Comparison of ENCODE assay signal across 8 mouse cellular contexts in genomic region chr10:78438094-78438493, GRCm38 (mm10). TPM values are rescaled to one million over a fixed set of nuclear protein-coding genes. Genes with fewer than 3 reads are reported as not detected.
DNase-seq lines count a peak whose midpoint lies in the region; ATAC-seq and TF ChIP-seq lines count a peak whose summit lies in the region.

No protein-coding gene starts in this region.

- peak; percentile 22; the same call in 1 of the 2 replicates for ATAC-seq in neural tube, embryonic 15.5 days (ENCODE audit: low FRiP score)

- H3K9ac ChIP-seq in neural tube, embryonic 15.5 days (replicated peaks) = no peak overlapping the region

- no peaks in the 10 kb centered on the region for H3K79me2 ChIP-seq in C2C12 (ENCODE audit: control insufficient read depth, insufficient read depth)

- DNase-seq in adrenal gland, adult 18-20 months (ENCODE audit: low spot score in 2 of 2) = peak; percentile 83 to 87
- peak; percentile 68 to 71 for DNase-seq in gastrocnemius, postnatal 36 days
- DNase-seq in kidney, postnatal 14 days = peak; percentile 75
- DNase-seq in lung, adult 2 months = peak; percentile 79
- DNase-seq in testis, postnatal 14 days (ENCODE audit: low spot score) = peak; percentile 62

- no peaks in the 10 kb centered on the region for H3K36me3 ChIP-seq in C2C12 (ENCODE audit: control insufficient read depth, insufficient read depth)
- H3K36me3 ChIP-seq in neural tube, embryonic 15.5 days = peaks cover 29% of the 10 kb centered on the region

- H3K9me3 ChIP-seq in neural tube, embryonic 15.5 days (replicated peaks) = no peaks in the 10 kb centered on the region

- no peaks in the 10 kb centered on the region for H3K79me3 ChIP-seq in C2C12 (ENCODE audit: low read depth)

- H3ac ChIP-seq in C2C12 (ENCODE audit: control insufficient read depth, insufficient read length, low read depth) = no peak overlapping the region

- intact Hi-C loops in gastrocnemius, postnatal 36 days (cut with DNase I) = loop anchor here (5.0 kb wide), 1 partner anchor 49 kb away; no protein-coding TSS in a partner anchor

- no peak for TF ChIP-seq POLR2A in cortical plate, adult 2 months (IDR thresholded peaks at IDR 0.05; ENCODE audit: extremely low read depth, insufficient read depth, low read length)
- no peak for TF ChIP-seq POLR2A in lung, adult 2 months (IDR thresholded peaks at IDR 0.05; ENCODE audit: borderline replicate concordance, extremely low read depth, low read depth, low read length)

- WGBS in lung, adult 2 months = 15% methylated on average over 5 of the region's 5 CpGs
- whole genome bisulfite sequencing in neural tube, embryonic 15.5 days = 15% methylated on average over 5 of the region's 5 CpGs

- H3K4me3 ChIP-seq in C2C12 (ENCODE audit: insufficient read depth, poor library complexity, severe bottlenecking) = no peak overlapping the region
- no peak overlapping the region for H3K4me3 ChIP-seq in cortical plate, adult 2 months (ENCODE audit: insufficient read depth, low read length)
- no peak overlapping the region for H3K4me3 ChIP-seq in lung, adult 2 months (replicated peaks; ENCODE audit: extremely low read depth, low read depth, low read length)
- H3K4me3 ChIP-seq in neural tube, embryonic 15.5 days (replicated peaks) = no peak overlapping the region

- no peak overlapping the region for H3K4me2 ChIP-seq in neural tube, embryonic 15.5 days

- no peaks in the 10 kb centered on the region for H3K4me1 ChIP-seq in cortical plate, adult 2 months (ENCODE audit: control insufficient read depth, insufficient read depth, low read length)
- no peaks in the 10 kb centered on the region for H3K4me1 ChIP-seq in lung, adult 2 months (ENCODE audit: control insufficient read depth, insufficient read depth, low read length)
- H3K4me1 ChIP-seq in neural tube, embryonic 15.5 days = no peaks in the 10 kb centered on the region

- H3K27ac ChIP-seq in cortical plate, adult 2 months (ENCODE audit: insufficient read depth, low read length) = no peak overlapping the region
- H3K27ac ChIP-seq in neural tube, embryonic 15.5 days (replicated peaks) = no peak overlapping the region

- peak; percentile 74 for TF ChIP-seq CTCF in C2C12 (IDR thresholded peaks at IDR 0.05; ENCODE audit: control insufficient read depth, insufficient read depth, insufficient read length)
- peak; percentile 87 for TF ChIP-seq CTCF in cortical plate, adult 2 months (IDR thresholded peaks at IDR 0.05; ENCODE audit: extremely low read depth, insufficient read depth, low read length)
- TF ChIP-seq CTCF in lung, adult 2 months (IDR thresholded peaks at IDR 0.05; ENCODE audit: insufficient read depth, low read length) = peak; percentile 86

- no peaks in the 10 kb centered on the region for H3K27me3 ChIP-seq in C2C12 (ENCODE audit: control insufficient read depth, insufficient read depth, insufficient read length)
- no peaks in the 10 kb centered on the region for H3K27me3 ChIP-seq in neural tube, embryonic 15.5 days (replicated peaks)

TF ChIP-seq in C2C12, 6 proteins besides CTCF, POLR2A, EP300 and RAD21:
- TF ChIP-seq FOSL1 (IDR thresholded peaks at IDR 0.05; ENCODE audit: insufficient read depth, low read length, poor library complexity, severe bottlenecking) = no peak
- TF ChIP-seq CEBPB (IDR thresholded peaks at IDR 0.05; ENCODE audit: low read depth) = no peak
- no peak for TF ChIP-seq MYOG (IDR thresholded peaks at IDR 0.05; ENCODE audit: control insufficient read depth, extremely low read depth, insufficient read length)
- no peak for TF ChIP-seq MYOD1 (IDR thresholded peaks at IDR 0.05; ENCODE audit: control insufficient read depth, insufficient read length, low read depth)
- TF ChIP-seq MAX (IDR thresholded peaks at IDR 0.05) = no peak
- TF ChIP-seq USF1 (IDR thresholded peaks at IDR 0.05; ENCODE audit: low read depth) = no peak

RNA-seq across cellular contexts. Expression of gene Cstb, which starts 12.6 kb away (rescaled TPM):
- 355 TPM for polyA plus RNA-seq in C2C12 (2012; fragmentation: generic; extraction: Trizol)
- 100 to 1,000 TPM; 317 to 349 TPM for total RNA-seq in adrenal gland, adult 18-20 months (2021)
- 69.3 and 78.3 TPM in 2 replicates for polyA plus RNA-seq in cortical plate, adult 2 months (2012; rRNA removed)
- total RNA-seq in gastrocnemius, postnatal 36 days (2021) = 10 to 100 TPM; 13.6 to 13.8 TPM
- polyA plus RNA-seq in lung, adult 2 months (2012; rRNA removed) = 51.9 and 62.7 TPM in 2 replicates
- polyA plus RNA-seq in neural tube, embryonic 15.5 days (2015; fragmentation: Nextera tagmentation; extraction: Ambion mirVana) = 97.0 and 207 TPM in 2 replicates

RNA-seq across cellular contexts. Expression of gene Rrp1, which starts 25.3 kb away (rescaled TPM):
- 154 TPM for polyA plus RNA-seq in C2C12 (2012; fragmentation: generic; extraction: Trizol)
- total RNA-seq in adrenal gland, adult 18-20 months (2021) = 100 to 1,000 TPM; 255 to 265 TPM
- 519 and 613 TPM in 2 replicates for polyA plus RNA-seq in cortical plate, adult 2 months (2012; rRNA removed)
- total RNA-seq in gastrocnemius, postnatal 36 days (2021) = 10 to 100 TPM; 53.3 to 63.7 TPM
- 57.4 and 82.5 TPM in 2 replicates for polyA plus RNA-seq in lung, adult 2 months (2012; rRNA removed)
- 413 and 414 TPM in 2 replicates for polyA plus RNA-seq in neural tube, embryonic 15.5 days (2015; fragmentation: Nextera tagmentation; extraction: Ambion mirVana)

RNA-seq across cellular contexts. Expression of gene Pdxk, which starts 26.7 kb away (rescaled TPM):
- polyA plus RNA-seq in C2C12 (2012; fragmentation: generic; extraction: Trizol) = 10.6 TPM
- 10 to 100 TPM; 25.8 to 35.9 TPM for total RNA-seq in adrenal gland, adult 18-20 months (2021)
- 76.7 and 77.7 TPM in 2 replicates for polyA plus RNA-seq in cortical plate, adult 2 months (2012; rRNA removed)
- total RNA-seq in gastrocnemius, postnatal 36 days (2021) = 1 to 10 TPM; 5.1 to 6.6 TPM
- polyA plus RNA-seq in lung, adult 2 months (2012; rRNA removed) = 20.4 and 21.5 TPM in 2 replicates
- polyA plus RNA-seq in neural tube, embryonic 15.5 days (2015; fragmentation: Nextera tagmentation; extraction: Ambion mirVana) = 48.4 and 49.2 TPM in 2 replicates
